Mouse (Mus musculus): ENCODE data around the gene Tnip1. TPM values are rescaled to one million over a fixed set of nuclear protein-coding genes. Genes with fewer than 3 reads are reported as not detected.
A peak's percentile ranks its signal among the peaks of the same experiment; 100 is the strongest.

Gene Tnip1
- polyA plus RNA-seq, 1 experiment from 2014 or later: 13.2 TPM

DNA sequence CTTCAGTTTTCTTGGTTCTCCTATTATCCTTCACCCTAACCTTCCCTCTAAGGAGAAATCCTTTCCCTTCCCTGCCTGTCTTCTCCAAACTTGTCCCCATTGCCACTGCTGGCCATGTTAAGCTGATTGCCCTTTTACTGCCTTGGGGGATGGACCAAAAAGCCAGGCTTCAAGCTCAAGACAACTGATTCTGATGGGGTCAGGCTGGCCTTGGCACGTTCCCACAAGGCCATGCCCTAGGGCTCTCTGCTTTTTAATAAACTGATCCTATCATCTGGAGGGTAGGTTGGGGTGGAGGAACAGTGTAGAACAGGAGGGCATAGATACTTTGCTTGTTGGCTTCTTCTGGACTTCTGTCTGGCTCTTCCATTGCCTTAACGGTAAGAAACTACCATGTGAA, 77.3 kb downstream of the Tnip1 start:
- no peak overlapping the region for H3K27ac ChIP-seq (ENCODE audit: low read length)
- no peaks in the 10 kb centered on the region for H3K27me3 ChIP-seq (replicated peaks; ENCODE audit: control insufficient read depth, insufficient read depth, low read length)
- no peaks in the 10 kb centered on the region for H3K9me3 ChIP-seq (ENCODE audit: control insufficient read depth, low read length)
- H3K36me3 ChIP-seq (ENCODE audit: control insufficient read depth, insufficient read depth): no peaks in the 10 kb centered on the region
- H3K4me2 ChIP-seq (ENCODE audit: low read length): no peak overlapping the region
- ATAC-seq: no peak
- 92% methylated on average over 2 of the region's 2 CpGs for WGBS
- H3K4me1 ChIP-seq (replicated peaks; ENCODE audit: control insufficient read depth, insufficient read depth, low read length): no peaks in the 10 kb centered on the region
- H3K4me3 ChIP-seq (replicated peaks; ENCODE audit: low read length): no peak overlapping the region
- H3K9ac ChIP-seq (replicated peaks; ENCODE audit: low read depth, low read length): no peak overlapping the region

DNA sequence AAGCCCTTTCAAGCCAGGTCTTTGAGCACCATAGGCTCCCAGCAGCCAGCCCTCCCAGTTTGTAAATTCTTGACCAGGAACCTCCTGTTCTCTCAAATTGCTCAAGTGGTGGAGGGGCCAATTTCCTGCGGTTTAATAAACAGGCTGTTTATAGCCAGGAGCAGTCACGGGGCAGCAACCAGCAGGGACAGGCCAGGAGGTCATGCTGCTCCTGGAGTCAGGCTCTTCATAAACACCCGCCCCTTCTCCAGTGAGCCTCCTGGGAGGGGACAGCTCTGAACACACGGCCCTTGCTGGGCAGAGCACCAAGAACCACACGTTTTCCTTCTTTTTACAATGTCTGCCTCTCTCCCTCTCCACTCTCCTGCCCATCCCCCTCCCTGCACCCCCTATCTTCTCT, 77.8 kb downstream of the Tnip1 start:
- Histone ChIP-seq H3K4me2 (ENCODE audit: low read length) (no peak overlapping the region), H3K27me3 (replicated peaks; ENCODE audit: control insufficient read depth, insufficient read depth, low read length) (no peaks in the 10 kb centered on the region), H3K4me1 (replicated peaks; ENCODE audit: control insufficient read depth, insufficient read depth, low read length) (no peaks in the 10 kb centered on the region), H3K9me3 (ENCODE audit: control insufficient read depth, low read length) (no peaks in the 10 kb centered on the region), H3K27ac (ENCODE audit: low read length) (no peak overlapping the region), H3K4me3 (replicated peaks; ENCODE audit: low read length) (no peak overlapping the region), H3K36me3 (ENCODE audit: control insufficient read depth, insufficient read depth) (no peaks in the 10 kb centered on the region), H3K9ac (replicated peaks; ENCODE audit: low read depth, low read length) (no peak overlapping the region)
- no peak for ATAC-seq
- WGBS: 48% methylated on average over 5 of the region's 5 CpGs

DNA sequence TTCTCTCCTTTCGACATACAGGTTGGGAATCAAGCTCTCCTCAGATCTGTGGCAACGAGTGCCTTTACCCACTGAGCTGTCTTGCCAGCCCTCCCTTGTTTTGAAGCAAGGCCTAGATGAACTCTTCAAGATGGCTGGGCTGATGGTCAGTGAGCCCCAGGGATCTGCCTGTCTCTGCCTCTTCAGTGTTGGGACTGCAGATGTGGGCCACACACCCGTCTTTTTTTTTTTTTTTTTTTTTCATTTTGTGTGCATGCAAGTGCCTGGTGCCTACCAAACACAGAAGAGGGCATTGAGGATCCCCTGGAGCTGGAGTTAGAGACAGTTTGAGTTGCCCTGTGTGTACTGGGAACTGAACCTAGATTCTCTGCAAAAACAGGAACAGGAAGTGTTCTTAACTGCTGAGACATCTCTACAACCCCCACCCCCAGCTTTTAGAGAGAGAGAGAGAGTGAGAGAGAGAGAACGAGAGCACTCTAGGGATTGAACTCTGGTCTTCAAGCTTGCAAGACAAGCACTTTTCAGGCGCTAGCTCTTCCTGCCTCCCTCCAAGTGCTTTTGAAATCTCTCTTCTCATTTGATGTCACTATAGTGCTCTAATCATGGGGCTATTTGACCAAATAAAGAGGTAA, 78.4 kb downstream of the Tnip1 start:
- no peak overlapping the region for H3K4me3 ChIP-seq (replicated peaks; ENCODE audit: low read length)
- no peaks in the 10 kb centered on the region for H3K36me3 ChIP-seq (ENCODE audit: control insufficient read depth, insufficient read depth)
- no peak overlapping the region for H3K27ac ChIP-seq (ENCODE audit: low read length)
- no peak for ATAC-seq
- H3K9me3 ChIP-seq (ENCODE audit: control insufficient read depth, low read length): no peaks in the 10 kb centered on the region
- H3K27me3 ChIP-seq (replicated peaks; ENCODE audit: control insufficient read depth, insufficient read depth, low read length): no peaks in the 10 kb centered on the region
- 85% methylated on average over 5 of the region's 5 CpGs for WGBS
- no peak overlapping the region for H3K9ac ChIP-seq (replicated peaks; ENCODE audit: low read depth, low read length)
- H3K4me1 ChIP-seq (replicated peaks; ENCODE audit: control insufficient read depth, insufficient read depth, low read length): no peaks in the 10 kb centered on the region
- H3K4me2 ChIP-seq (ENCODE audit: low read length): no peak overlapping the region

DNA sequence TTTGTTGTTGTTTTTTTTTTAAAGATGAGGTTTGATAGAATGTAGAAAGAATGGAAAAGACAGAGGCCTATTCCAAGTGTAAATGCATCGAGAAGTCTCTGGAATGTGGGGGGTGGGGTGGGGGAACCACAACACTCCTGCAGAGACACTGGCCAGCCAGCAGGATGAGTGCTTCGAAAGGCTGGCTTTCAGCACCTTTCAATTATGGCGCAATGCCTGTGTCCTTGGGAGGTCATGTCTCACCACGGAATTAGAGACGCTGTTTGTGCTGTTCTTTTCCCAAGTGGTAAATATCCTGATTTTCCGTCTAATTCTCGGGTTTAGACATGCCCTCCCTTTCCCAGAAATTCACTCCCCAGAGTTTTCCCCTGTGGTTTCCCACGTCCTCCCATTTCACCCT, 80.0 kb downstream of the Tnip1 start:
- H3K27ac ChIP-seq (ENCODE audit: low read length): no peak overlapping the region
- no peak overlapping the region for H3K9ac ChIP-seq (replicated peaks; ENCODE audit: low read depth, low read length)
- H3K27me3 ChIP-seq (replicated peaks; ENCODE audit: control insufficient read depth, insufficient read depth, low read length): no peaks in the 10 kb centered on the region
- 47% methylated on average over 8 of the region's 8 CpGs for WGBS
- no peak overlapping the region for H3K4me3 ChIP-seq (replicated peaks; ENCODE audit: low read length)
- H3K9me3 ChIP-seq (ENCODE audit: control insufficient read depth, low read length): no peaks in the 10 kb centered on the region
- no peak for ATAC-seq
- H3K36me3 ChIP-seq (ENCODE audit: control insufficient read depth, insufficient read depth): no peaks in the 10 kb centered on the region
- H3K4me2 ChIP-seq (ENCODE audit: low read length): no peak overlapping the region
- H3K4me1 ChIP-seq (replicated peaks; ENCODE audit: control insufficient read depth, insufficient read depth, low read length): no peaks in the 10 kb centered on the region

- H3K9ac ChIP-seq (replicated peaks; ENCODE audit: low read depth, low read length): no peak overlapping the region
- no peak overlapping the region for H3K4me3 ChIP-seq (replicated peaks; ENCODE audit: low read length)
- no peaks in the 10 kb centered on the region for H3K27me3 ChIP-seq (replicated peaks; ENCODE audit: control insufficient read depth, insufficient read depth, low read length)
- ATAC-seq: no peak
- H3K36me3 ChIP-seq (ENCODE audit: control insufficient read depth, insufficient read depth): no peaks in the 10 kb centered on the region
- 3% methylated on average over 2 of the region's 2 CpGs for WGBS
- no peaks in the 10 kb centered on the region for H3K4me1 ChIP-seq (replicated peaks; ENCODE audit: control insufficient read depth, insufficient read depth, low read length)
- H3K9me3 ChIP-seq (ENCODE audit: control insufficient read depth, low read length): no peaks in the 10 kb centered on the region
- H3K27ac ChIP-seq (ENCODE audit: low read length): no peak overlapping the region
- no peak overlapping the region for H3K4me2 ChIP-seq (ENCODE audit: low read length)
Measured at GRCm38 (mm10) chr11:54881051-54881474, 81.7 kb downstream of the Tnip1 start.

DNA sequence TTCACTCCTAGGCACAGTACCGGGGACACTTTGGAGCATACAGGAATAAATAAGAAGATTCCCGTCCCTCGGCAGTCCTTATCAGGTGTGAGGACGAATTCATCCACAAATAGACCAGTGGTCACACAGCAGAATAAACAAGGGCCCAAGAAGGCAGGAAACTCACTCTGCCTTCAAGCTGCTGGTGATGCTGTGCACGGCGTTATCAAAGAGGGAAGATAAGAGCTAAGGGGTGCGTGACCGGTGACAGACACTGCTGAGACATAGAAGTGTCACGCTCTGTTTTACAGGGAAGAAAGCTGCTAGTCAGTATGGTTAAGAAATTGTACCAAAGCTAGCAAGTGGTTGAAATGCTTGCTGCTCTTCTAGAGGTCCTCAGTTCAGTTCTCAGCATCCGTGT, 82.8 kb downstream of the Tnip1 start:
- H3K4me2 ChIP-seq (ENCODE audit: low read length): no peak overlapping the region
- 89% methylated on average over 10 of the region's 10 CpGs for WGBS
- no peak for ATAC-seq

GRCm38 (mm10) chr11:54879434-54879833, 83.3 kb downstream of the Tnip1 start:
- H3K4me2 ChIP-seq (ENCODE audit: low read length): no peak overlapping the region
- 40% methylated on average over 4 of the region's 4 CpGs for WGBS
- no peaks in the 10 kb centered on the region for H3K36me3 ChIP-seq (ENCODE audit: control insufficient read depth, insufficient read depth)
- no peaks in the 10 kb centered on the region for H3K27me3 ChIP-seq (replicated peaks; ENCODE audit: control insufficient read depth, insufficient read depth, low read length)
- H3K9me3 ChIP-seq (ENCODE audit: control insufficient read depth, low read length): no peaks in the 10 kb centered on the region
- no peak overlapping the region for H3K27ac ChIP-seq (ENCODE audit: low read length)
- H3K9ac ChIP-seq (replicated peaks; ENCODE audit: low read depth, low read length): no peak overlapping the region
- peak; percentile 54; the same call in 1 of the 2 replicates for ATAC-seq
- no peaks in the 10 kb centered on the region for H3K4me1 ChIP-seq (replicated peaks; ENCODE audit: control insufficient read depth, insufficient read depth, low read length)
- H3K4me3 ChIP-seq (replicated peaks; ENCODE audit: low read length): no peak overlapping the region

More for the DNA sequence above, 82.8 kb downstream of the Tnip1 start:
- Histone ChIP-seq H3K9ac (replicated peaks; ENCODE audit: low read depth, low read length) (no peak overlapping the region), H3K27ac (ENCODE audit: low read length) (no peak overlapping the region), H3K4me1 (replicated peaks; ENCODE audit: control insufficient read depth, insufficient read depth, low read length) (no peaks in the 10 kb centered on the region), H3K4me3 (replicated peaks; ENCODE audit: low read length) (no peak overlapping the region), H3K9me3 (ENCODE audit: control insufficient read depth, low read length) (no peaks in the 10 kb centered on the region), H3K27me3 (replicated peaks; ENCODE audit: control insufficient read depth, insufficient read depth, low read length) (no peaks in the 10 kb centered on the region), H3K36me3 (ENCODE audit: control insufficient read depth, insufficient read depth) (no peaks in the 10 kb centered on the region)

DNA sequence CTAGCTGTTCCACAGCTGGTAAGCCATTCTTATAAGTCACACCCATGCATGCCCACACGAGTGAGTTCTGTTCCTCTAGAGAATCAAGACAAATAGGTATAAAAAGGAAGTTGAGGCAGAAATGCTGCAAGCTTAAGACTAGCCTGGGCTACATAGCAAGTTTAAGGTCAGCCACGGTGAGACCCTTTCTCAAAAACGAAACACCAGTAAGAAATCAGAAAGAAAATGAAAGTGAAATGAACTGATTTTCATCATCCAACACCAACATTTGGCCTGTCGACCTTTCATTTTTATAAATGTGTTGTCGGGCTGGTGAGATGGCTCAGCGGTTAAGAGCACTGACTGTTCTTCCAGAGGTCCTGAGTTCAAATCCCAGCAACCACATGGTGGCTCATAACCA, 83.8 kb downstream of the Tnip1 start:
- no peak overlapping the region for H3K4me2 ChIP-seq (ENCODE audit: low read length)
- H3K27me3 ChIP-seq (replicated peaks; ENCODE audit: control insufficient read depth, insufficient read depth, low read length): no peaks in the 10 kb centered on the region
- WGBS: 84% methylated on average over 6 of the region's 6 CpGs
- H3K4me3 ChIP-seq (replicated peaks; ENCODE audit: low read length): no peak overlapping the region
- H3K27ac ChIP-seq (ENCODE audit: low read length): no peak overlapping the region
- ATAC-seq: no peak
- peaks cover 4% of the 10 kb centered on the region for H3K36me3 ChIP-seq (ENCODE audit: control insufficient read depth, insufficient read depth)
- no peak overlapping the region for H3K9ac ChIP-seq (replicated peaks; ENCODE audit: low read depth, low read length)
- no peaks in the 10 kb centered on the region for H3K9me3 ChIP-seq (ENCODE audit: control insufficient read depth, low read length)
- H3K4me1 ChIP-seq (replicated peaks; ENCODE audit: control insufficient read depth, insufficient read depth, low read length): no peaks in the 10 kb centered on the region

GRCm38 (mm10) chr11:54876031-54876430, 86.7 kb downstream of the Tnip1 start:
- Histone ChIP-seq H3K4me1 (replicated peaks; ENCODE audit: control insufficient read depth, insufficient read depth, low read length) (no peaks in the 10 kb centered on the region), H3K27me3 (replicated peaks; ENCODE audit: control insufficient read depth, insufficient read depth, low read length) (no peaks in the 10 kb centered on the region), H3K4me3 (replicated peaks; ENCODE audit: low read length) (no peak overlapping the region), H3K27ac (ENCODE audit: low read length) (no peak overlapping the region), H3K4me2 (ENCODE audit: low read length) (no peak overlapping the region), H3K9ac (replicated peaks; ENCODE audit: low read depth, low read length) (no peak overlapping the region), H3K36me3 (ENCODE audit: control insufficient read depth, insufficient read depth) (peaks cover 23% of the 10 kb centered on the region), H3K9me3 (ENCODE audit: control insufficient read depth, low read length) (no peaks in the 10 kb centered on the region)
- ATAC-seq: no peak
- WGBS: 90% methylated on average over 5 of the region's 5 CpGs
